Mouse (Mus musculus): ENCODE measurements around the gene Eef1b2.

Eef1b2 gene

DNA sequence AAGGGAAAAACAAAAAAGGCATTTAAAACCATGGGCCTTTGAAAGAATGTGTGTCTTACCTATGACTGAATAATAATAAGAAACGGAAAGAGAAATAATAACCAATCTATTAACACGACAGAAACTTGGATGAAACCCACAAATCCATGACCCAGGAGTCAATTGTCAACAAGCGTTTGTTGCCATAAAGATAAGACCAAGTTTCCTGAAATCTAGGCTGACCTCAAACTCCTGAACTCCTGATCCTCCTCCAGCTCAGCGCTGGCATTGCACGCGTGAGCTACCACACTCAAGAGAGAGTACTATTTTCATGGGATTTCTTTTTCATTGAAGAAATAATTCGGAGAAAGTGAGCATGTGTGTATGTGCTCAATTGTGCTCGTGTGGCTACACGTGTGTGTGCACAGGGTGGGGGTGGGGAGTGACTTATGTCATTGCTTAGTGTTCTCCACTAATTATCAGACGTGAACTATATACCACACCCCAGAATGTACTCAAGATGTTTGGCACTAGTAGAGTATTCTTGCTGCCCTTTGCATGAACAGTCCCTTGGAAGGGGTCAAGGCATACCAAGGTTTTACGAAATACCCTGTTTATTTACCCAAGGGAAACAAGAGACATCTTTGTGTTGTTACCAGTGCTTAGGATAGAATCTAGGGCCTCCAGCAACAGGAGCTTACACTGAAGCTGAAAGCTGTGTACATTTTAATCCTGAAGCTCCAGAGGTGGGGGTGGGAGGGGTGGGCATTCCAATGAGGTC is 15.9 kb downstream of the Eef1b2 start:
- DNase-seq (ENCODE audit: low spot score in 2 of 2) = no peak

DNA sequence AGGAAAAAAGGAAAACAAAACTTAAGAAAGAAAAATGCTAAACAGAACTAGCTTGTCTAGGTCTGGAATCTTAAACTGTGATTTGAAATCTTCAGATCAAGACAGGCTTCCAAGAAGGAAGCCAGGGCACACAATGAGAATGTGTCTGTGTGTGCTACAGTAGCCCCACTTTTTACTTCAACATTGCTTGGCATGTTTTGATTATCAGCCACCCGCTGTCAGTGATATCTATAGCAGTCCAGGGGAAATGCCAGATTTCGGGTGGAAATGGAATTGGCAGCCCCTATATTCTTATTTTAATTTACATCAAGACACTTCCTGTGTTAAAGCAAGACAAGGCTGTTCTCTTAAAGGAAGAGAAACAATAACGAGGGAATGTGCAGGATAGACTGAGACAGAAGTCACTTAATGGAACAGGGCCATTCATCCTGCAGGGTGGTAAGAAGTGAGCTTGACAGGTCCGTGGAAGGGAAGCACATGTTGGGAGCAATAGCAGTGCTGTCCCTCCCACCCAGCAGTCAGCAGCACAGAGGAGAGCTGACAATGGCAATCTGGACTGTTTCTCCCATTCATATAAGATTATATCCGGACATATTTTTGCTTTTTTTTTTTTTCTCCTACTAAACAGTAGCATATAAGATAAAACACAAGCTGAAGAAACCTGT is 19.4 kb downstream of the Eef1b2 start:
- no peak for DNase-seq (ENCODE audit: low spot score in 2 of 2)

DNA sequence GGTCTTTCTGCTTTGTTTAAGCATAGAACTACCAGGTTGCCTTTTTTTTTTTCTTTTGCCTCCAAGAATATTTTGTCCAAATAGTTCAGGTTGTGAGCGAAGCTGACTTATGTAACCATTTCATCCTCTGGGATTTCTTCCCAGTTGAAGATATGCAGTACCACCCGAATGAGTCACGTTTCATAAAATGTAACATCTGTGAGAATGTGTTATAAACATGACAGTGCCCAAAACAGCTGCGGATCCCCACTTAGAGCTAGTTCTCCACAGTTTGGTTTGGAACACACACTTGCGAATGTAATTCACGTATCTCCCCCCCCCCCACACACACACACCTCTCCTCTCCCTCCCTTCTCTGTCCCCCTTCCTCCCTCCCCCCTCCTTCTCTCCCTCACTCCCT is 22.8 kb downstream of the Eef1b2 start:
- no peak for DNase-seq (ENCODE audit: low spot score in 2 of 2)

DNA sequence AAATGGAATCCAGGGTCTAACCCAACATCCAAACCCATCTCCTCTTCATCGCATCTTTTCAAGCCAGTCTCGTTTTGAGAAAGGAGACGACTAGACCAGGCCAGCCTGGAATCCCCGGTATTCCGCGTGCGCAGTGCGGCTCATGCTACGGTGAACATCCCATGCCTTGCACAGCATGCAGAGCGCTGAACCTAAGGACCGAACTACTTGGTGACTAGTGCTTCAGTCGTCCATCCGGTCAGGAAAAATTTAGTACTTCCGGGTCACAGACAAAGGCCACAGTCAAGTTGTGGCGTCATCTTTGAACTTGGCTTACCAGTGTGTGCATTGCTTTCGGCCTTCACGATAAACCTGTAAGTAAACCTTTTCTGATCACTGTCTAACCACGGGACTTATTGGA is 23.7 kb downstream of the Eef1b2 start:
- no peak for DNase-seq (ENCODE audit: low spot score in 2 of 2)

DNA sequence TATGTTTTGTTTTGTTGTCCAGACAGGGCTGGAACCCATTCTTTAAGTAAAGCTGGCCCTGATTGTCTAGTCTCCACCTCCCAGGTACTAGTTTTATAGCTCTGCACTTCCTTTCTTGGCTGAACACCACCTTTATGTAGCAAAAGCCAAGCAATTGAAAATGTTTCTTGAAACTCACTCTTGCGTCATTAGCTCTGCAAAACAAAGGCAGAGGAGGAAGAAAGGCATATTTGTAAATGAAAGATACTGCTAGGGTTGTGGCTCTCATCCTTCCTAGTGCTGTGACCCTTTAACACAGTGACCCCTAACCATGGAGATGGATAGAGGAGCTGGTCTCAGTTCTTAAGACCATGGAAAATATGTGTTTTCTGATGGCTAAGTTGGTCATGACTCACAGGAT is 25.0 kb downstream of the Eef1b2 start:
- DNase-seq (ENCODE audit: low spot score in 2 of 2) = no peak

DNA sequence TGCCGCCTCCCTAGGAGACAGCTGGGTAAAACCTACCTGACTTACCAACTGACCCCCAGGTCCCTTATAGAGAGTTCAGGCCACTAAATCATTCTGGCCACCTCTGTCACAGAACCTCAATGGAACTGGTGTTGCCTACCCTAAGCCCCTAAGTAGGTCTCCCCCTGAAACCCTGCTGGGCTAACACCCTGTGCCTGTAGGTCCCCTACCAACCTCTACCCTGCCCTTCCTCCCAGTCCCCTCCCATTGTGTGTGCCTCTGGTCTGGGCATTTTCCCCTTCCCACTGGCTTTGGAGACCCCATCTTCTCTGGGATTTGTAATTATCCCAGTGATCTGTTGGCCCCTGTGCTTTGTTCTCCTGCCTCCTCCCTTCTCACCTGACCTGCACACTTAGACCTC is 26.8 kb downstream of the Eef1b2 start:
- no peak for DNase-seq (ENCODE audit: low spot score in 2 of 2)

DNA sequence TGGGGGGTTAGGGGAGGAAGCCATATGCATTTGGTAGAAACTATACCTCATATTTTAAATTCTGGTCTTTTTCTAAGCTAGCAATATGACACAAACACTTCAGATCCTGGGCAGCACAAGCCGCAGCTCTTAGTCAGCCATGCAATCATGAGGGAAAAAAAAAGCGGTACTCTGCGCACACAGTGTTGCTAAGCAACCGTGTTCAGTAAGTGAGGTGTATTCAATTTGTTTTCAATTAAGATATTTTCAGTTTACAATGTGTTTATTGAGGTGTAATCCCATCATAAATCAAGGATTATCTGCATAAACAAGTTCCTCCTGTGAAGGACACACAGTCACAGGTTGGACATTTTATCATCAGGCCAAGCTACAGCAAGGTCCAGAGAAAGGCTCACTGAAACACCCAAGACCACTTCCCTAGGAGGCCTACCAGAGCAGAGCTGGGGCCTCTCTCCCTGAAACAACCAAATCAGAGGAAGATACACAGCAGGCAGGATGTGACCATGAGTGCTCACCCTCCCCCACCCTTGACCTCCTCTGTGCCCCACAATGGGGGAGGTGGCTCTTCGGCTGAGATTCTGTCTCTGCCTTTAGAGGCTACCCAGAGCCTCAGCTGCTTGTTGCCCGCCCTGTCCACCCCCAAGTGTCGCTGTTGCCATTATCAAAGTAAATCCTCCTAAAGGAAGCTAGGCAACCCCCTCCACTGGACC is 27.5 kb downstream of the Eef1b2 start:
- no peak for DNase-seq (ENCODE audit: low spot score in 2 of 2)

DNA sequence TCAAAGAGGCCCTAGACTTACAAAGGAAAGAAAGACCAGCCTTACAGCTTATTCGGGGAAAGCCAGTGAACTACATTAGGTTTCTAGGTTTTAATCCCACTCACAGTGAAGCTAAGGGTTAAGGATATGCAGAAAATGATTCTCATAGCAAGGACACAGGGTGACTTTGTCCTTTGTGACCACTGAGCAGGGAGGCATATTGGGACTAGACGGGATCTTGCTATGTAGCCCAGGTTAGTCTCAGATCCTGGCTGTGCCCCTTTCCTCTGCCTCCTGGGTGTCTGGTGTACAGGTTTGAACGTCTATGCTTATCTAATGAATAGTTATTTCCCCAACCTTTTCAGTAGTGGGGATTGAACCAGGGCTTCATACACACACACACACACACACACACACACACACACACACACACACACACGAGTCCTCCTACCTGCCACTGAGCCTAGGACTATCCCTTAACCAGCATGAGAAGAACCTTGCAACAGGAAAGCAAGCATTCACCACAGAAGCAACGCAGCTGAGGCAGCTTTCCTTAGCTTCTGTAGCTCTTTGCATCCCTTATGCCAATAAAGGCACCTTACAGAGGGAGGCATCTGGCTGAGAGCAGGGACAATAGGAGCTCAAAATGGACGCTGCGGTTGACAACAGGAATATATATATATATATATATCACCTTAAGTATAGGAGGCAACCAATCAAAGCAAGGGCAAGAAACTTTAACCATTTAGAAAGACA is 28.2 kb downstream of the Eef1b2 start:
- DNase-seq (ENCODE audit: low spot score in 2 of 2) = no peak

DNA sequence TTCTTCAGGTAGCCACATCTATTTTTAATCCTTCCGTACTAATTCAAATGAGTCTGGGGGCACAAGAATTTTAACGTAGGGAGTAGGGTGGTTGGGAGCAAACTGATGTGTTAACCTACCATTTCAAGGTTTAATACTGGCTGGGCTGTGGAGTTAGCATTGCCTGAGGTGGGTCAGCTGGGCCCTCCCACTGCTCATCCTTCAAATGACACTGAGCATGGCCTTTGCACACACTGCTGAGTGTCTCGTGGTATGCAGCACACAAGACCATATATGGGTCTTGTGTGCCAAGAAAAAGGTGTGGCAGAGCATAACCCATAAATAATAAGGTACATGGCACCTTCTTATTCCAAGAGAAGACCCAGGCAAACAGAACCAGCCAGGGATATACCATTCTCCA is 31.0 kb downstream of the Eef1b2 start:
- DNase-seq (ENCODE audit: low spot score in 2 of 2) = no peak

DNA sequence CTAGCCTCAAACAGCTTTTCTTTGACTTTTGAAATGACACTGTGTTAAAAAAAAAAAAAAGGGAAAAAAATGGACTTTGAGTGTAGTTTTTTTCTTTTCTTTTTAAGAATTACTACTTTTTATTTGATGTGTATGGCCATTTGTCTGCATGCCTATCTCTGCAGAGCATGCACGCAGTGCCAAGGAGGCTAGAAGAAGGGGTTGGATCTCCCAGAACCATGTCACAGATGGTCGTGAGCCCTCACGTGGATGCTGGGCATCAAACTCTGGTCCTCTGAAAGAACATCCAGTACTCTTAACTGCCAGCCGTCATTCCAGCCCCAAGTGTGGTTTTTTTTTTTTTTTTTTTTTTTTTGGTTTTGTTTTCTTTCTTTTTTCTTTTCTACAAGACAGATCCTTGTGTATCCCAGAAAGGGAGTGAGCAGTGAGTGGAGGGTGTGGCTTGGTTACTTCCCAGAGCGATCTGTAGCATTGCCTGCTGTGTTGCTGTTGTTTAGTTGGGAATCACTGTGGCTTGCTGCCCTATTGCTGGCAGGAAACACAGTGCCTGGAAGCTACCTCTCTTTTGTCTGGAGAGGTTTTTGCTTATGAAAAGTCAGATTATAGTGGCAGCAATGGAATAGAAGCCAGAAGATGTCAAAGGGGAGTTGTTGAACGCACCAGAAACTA is 33.4 kb downstream of the Eef1b2 start:
- no peak for DNase-seq (ENCODE audit: low spot score in 2 of 2)

DNA sequence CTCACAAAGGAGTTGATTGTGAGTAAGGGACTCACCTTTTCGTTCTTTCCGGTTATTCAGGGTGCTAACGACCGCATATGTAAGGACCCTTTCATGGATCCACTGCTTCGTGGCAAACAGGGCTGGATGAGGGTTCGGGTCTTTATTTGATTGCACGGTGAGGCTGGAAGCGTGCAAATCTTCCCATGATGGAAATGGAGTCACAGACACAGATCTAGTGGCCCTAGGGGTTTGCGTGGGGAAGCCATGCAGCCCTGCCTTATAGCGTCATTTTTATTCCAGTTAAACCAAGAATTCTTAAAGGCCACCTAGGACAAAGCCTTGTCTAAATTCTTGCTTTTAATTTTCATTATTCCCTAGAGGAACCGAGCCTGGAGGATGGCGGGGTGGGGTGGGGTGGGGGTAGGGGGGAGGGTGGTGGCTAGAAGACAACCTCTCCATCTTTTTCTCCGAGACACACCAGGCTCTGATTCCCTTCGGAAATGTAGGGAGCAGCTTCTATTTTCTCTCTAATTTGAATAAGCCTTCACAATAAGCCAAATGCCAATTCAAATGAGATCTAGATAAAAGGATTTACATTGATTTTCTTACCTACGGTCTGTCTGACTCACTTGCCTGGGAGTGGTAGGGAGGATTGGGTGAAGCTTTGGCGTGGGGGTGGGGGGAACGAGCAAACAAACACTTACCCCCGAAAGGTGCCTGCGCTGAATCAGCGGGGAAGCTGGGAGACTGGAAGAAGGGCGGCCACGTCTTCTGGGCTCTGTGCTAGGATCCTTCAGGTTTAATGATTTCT is 37.0 kb downstream of the Eef1b2 start:
- no peak for DNase-seq (ENCODE audit: low spot score in 2 of 2)

DNA sequence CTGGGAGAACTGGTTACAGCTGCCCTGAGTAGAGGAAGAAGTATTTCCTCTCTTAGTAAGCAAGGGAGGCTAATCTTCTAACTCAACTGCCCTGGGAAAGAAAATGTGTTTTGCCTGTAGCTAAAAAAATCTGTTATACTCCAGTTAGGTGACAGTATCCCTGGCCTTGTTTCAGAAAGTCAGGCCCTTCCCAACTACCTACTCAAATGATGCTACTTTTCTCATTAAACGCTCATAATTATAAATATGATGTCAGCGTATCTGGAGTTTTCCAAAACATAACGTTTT is 37.6 kb downstream of the Eef1b2 start, which contains the start of gene Gpr1:
Gene Gpr1, minus strand, starts transcription at position 273 of the 288 bp plus-strand sequence.
- no peak for DNase-seq (ENCODE audit: low spot score in 2 of 2)

DNA sequence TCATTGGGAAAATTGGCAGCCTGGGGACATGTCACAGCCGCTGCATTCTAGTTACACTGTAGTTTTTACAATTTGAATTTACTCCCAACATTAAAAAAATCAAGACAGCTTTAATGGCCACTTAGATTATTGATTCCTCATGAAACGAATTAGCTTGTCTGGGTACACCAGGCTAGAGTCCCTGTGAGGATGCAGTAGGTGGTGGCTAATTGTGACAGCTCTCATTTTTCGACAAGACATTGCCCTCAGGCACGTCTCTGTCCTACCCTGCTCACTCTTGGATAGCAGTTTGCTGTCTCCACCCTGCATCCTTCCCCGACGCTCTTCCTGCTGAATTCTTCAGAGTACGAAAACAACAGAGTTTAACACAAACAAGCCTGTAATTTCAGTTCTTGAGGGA is 38.0 kb downstream of the Eef1b2 start:
- DNase-seq (ENCODE audit: low spot score in 2 of 2) = no peak

DNA sequence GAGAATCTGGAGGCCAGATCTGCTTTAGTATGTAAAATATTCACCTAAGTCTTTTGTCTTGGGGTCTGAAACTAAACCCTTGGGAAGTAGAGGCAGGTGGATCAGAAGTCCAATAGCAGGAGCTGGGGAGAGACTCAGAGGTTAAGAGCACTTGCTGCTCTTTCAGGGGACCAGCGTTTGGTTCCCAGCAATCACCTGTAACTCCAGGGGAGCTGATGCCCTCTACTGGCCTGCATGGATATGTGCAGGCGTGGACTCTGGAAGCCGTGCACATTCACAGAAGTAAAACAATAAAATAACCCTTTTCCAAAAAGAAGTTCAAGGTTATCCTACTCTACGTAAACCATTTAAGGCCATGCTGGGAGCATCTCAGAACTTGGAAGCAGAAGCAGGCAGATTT is 42.7 kb downstream of the Eef1b2 start:
- no peak for DNase-seq (ENCODE audit: low spot score in 2 of 2)

DNA sequence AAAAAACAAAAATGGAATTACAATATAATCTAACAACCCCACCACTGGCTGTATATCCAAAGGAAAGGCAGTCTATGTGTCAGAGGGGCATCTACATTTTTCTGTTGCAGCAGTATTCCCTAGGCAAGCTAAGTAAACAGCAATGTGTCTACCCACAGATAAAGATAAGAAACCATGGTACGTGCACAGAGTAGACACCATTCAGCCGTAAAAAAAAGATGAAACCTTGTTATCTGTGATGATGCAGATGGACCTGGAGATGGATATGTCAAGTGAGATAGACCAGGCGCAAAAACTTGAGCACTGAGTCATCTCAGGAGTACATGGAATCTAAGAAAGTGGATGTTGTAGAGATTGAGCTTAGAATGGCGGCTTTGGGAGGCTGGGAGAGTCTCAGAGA is 48.4 kb downstream of the Eef1b2 start:
- DNase-seq (ENCODE audit: low spot score in 2 of 2) = no peak

DNA sequence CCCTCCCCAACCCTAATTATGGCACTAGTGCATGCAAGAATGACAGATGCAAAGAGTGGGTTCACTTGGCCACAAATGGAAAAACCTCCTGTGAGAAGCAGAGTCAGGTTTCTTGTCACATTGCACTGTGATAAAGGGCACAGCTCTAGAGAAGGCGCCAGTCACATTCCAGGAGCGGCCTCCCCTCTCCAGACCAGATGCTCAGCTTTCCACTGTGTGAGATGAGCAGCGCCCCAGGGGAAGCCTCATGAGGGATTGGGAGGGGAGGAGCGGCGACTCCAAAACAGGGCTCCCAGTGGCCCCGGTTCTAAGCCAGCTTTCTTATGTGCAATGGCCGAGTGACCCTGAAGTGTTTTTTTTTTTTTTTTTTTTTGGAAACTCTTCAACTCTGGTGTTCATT is 49.3 kb downstream of the Eef1b2 start:
- DNase-seq (ENCODE audit: low spot score in 2 of 2) = no peak

DNA sequence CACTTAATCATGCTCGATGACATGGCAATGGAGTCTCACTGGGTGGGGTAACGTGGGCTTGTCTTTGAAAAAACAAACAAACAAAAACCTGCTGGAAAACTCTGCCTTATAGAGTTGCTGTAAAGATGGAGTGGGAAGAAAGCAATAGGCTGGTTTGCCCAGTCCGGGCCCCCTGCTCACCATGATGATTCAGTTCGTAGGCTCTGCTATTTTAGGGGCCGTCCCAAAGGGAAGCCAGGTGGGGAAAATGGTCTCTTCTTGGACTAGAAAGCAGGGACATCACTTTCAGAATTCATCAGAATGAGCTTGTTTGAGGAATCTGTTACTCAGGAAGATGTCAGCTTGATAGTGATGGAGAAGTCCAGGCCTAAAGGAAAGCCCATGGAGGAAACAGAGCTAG is 50.6 kb downstream of the Eef1b2 start:
- no peak for DNase-seq (ENCODE audit: low spot score in 2 of 2)
